Mouse (Mus musculus) gastrocnemius, adult 2 months (tissue): ENCODE results near the gene Klhl29. TPM values are rescaled to one million over a fixed set of nuclear protein-coding genes. Genes with fewer than 3 reads are reported as not detected.

ENCODE experiments used
- DNase-seq: peaks from one replicate; pipeline ENCODE4 v3.0.0; 2022
- H3K27ac ChIP-seq: fragments of 200-600 bp; 2 replicates; pipeline ENCODE4 v1.8.1; 2022; ENCODE audit warnings: mild to moderate bottlenecking
- H3K4me3 ChIP-seq: fragments of 200-600 bp; 2 replicates; pipeline ENCODE4 v1.8.1; 2022; ENCODE audit warnings: mild to moderate bottlenecking, moderate library complexity
- CTCF ChIP-seq: fragments of 200-600 bp; IDR thresholded peaks from 2 replicates; pipeline ENCODE4 v1.8.1; 2022; ENCODE audit warnings: antibody characterized with exemption, mild to moderate bottlenecking, moderate library complexity
- intact Hi-C: fragments of 180-260 bp; cut with DNase I; formaldehyde crosslinking; loops from one replicate; pipeline ENCODE4 v1.15.1; 2025
- total RNA-seq, 2 experiments: library from RNA; stranded (reverse); gene quantifications; 2 replicates each; pipeline ENCODE4 v1.2.3; 2021

The Klhl29 gene
- total RNA-seq, 2 experiments from 2014 or later, result 3.0 to 3.4 TPM

DNA sequence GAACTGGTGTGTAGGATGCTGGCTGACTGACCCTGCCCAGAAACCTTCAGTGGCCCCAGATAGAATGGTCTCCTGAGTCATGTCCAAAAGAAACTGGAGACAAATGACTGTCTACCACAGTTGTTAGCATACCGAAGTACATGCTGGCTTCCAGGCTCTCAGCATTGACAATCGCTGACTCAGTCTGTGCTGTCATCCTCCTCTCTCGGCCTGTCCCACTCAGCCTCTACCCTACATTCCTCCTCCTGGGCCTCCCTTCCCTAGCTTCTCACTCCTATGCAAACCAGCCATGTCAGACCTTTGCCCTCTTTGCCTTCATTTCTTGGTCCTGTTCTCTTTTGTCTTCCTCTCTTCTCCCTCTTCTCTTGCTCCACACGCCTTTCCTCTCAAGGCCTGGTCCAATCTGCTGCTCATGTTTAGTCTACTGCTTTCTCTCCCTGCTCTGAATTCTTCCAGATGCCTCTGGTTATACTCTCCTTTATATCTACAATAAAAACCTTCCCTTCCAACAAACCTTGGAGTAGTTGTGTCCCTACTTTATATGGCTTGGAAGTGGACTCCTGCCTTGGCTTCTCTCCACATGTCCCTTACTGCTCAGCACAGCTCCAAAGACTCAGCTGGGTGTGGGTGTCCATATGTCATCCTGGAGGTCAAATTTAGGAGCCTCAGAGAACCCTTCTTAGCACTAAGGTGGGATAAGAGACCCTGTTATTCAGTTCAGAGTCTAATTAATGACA, 121.1 kb downstream of the Klhl29 start:
- H3K27ac ChIP-seq, result no peak overlapping the region
- no peak for DNase-seq
- no peak for TF ChIP-seq CTCF
- H3K4me3 ChIP-seq, result no peak overlapping the region
- intact Hi-C loops, result no loop called here

DNA sequence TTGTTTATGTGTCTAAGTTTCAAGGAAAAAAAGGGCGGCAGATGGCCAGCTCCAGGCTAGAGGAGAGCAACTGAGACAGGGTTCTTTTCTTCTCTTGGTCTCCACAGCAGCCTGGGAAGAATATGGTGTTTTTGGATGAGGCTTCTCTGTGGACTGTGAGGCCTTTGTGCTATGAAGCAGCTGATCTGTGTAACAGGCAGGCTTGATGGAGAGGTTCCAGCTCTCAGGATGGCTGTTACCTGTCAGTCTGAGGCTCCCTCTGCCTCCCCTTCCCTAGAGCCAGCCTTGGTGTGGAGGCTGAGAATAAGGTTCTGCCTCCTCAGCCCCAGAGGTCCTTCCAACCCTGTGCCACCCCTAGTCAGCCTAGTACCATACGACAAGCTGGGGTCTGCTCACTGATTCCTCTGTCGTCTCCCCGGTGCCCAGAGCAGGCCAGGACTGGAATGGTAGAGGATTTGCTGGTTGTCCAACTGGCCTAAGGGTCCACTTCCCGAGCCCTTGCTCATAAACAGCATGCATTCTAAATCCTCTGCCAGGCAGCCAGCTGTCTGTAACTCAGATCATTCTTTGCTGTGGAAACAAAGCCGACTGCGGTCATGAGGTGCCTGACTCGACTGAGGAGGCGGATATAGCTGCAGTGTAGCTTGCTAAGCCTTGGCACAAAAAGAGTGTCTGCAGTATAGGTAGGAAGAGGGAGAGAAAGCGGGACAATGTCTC, 122.0 kb downstream of the Klhl29 start:
- intact Hi-C loops, result no loop called here
- Histone ChIP-seq H3K27ac (peak overlapping the region; percentile 46), H3K4me3 (no peak overlapping the region)
- no peak for DNase-seq
- TF ChIP-seq CTCF, result no peak

DNA sequence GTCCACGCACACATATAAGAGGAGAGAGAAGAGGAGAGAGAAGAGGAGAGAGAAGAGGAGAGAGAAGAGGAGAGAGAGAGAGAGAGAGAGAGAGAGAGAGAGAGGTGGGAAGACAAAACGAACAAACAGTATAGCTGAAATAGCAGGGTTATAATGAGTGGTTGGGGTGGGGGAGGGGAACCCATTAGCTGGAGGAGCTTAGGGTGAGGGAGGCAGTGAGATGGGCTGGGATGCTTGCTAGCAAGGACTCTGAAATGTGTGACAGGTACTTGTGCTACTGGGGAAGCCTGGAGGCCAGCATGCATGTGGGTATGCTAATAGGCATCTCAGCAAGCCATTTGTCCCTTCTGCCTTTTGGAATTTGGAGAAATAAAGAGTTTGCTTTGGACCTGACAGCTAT, 122.9 kb downstream of the Klhl29 start:
- H3K27ac ChIP-seq, result no peak overlapping the region
- TF ChIP-seq CTCF, result no peak
- no peak for DNase-seq
- H3K4me3 ChIP-seq, result no peak overlapping the region
- intact Hi-C loops, result no loop called here

DNA sequence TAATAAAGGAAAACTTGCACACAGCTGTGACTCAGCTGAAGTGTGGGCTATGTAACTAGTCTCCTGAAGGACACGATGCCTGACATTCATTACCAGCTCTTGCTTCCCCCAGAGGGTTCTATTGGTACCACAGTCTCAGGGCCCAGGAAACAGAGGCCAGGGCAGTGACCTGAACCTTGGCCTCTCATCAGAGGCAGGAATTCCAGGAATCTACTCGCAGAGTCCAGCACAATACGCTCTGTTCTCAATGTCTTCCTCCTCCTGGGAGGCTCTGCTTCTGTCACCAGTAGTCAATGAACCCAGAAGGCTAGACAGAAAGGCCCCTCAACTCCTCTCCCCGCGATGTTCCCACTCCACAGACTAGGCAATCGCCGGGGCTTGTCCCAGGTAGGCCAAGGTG, 125.4 kb downstream of the Klhl29 start:
- DNase-seq, result no peak
- Histone ChIP-seq H3K4me3 (no peak overlapping the region), H3K27ac (0 out of 2 replicates have a peak overlapping the region, but pooled peaks have one; percentile 28)
- intact Hi-C loops, result no loop called here
- TF ChIP-seq CTCF, result no peak

DNA sequence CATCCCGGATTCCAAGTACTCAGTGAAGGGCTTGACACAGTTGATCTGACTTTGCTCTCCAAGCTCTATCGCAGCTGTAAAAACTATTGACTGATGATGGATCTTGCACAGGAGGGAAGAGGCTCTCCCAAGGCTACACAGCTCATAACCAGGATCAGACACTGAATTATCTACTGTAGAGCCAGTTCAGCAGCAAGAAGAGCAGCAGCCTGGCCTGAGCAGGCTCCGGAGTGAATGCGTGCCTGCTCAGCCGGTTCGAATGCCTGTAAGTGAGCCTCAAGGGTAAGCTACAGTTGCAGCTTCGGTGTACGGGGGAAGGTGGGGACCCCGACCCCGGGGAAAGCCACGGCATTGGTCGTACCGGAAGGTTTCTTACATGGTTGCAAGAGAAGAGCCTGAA, 126.4 kb downstream of the Klhl29 start:
- intact Hi-C loops, result loop anchor here (5.0 to 10.0 kb wide), 3 partner anchors 62 to 107 kb away; no protein-coding TSS in a partner anchor
- Histone ChIP-seq H3K27ac (peak overlapping the region; percentile 24; the same call in 1 of the 2 replicates), H3K4me3 (no peak overlapping the region)
- no peak for DNase-seq
- no peak for TF ChIP-seq CTCF

DNA sequence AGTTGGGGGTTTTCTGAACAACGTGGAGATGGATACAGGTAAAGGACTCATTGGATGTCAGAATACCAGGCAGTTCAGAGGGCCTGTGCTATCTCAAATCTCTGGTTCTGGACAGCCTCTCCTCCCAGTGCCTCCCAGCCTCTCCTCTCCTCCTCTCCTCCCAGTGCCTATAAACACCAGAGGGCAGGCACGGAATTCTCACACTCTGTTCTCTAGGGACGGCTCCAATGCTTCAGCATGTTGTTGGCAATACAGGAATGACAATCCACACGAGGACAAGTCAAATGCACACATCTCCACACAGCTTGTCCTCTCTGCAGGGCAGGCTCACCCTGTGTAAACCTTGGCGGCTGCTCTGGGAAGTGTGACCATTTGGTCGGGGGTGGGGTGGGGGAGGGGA, 128.0 kb downstream of the Klhl29 start:
- intact Hi-C loops, result loop anchor here (5.0 to 10.0 kb wide), 3 partner anchors 60 to 105 kb away; no protein-coding TSS in a partner anchor
- TF ChIP-seq CTCF, result peak; percentile 35
- DNase-seq, result peak; percentile 49
- peak overlapping the region; percentile 57; the same call in 1 of the 2 replicates for H3K4me3 ChIP-seq
- peak overlapping the region; percentile 95 for H3K27ac ChIP-seq

DNA sequence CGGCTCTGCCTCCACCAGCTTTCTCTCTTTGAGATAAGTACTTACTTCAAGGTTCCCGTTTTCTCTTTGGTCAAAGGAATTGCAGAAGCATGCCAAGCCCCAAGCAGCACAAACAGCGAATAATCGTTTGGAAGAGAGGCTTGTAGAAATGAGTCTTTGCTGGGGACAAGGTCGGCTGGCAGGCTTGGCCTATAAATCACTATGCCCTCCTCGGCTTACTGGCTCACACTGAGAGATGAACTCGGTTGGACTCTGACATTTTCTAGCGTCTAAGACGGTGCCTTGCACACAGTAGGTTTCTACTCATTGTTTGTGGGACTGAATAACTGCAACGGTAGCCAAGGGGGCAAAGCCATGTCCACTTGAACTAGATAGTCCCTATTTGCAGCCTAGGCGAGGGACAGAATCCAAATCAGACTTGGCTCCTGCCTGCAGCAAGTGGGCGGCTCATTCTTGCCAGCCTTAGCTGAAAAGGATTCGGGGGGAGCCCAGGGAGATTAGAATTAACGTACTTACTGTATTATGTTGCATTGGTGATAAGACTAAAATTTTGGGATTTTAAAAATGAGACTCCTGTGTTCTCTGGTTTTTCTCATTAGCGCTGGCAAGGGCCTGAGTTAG, 128.7 kb downstream of the Klhl29 start:
- H3K4me3 ChIP-seq, result peak overlapping the region; percentile 57
- peak overlapping the region; percentile 95 for H3K27ac ChIP-seq
- DNase-seq, result peak; percentile 57
- intact Hi-C loops, result loop anchor here (5.0 to 10.0 kb wide), 3 partner anchors 60 to 105 kb away; no protein-coding TSS in a partner anchor
- no peak for TF ChIP-seq CTCF

DNA sequence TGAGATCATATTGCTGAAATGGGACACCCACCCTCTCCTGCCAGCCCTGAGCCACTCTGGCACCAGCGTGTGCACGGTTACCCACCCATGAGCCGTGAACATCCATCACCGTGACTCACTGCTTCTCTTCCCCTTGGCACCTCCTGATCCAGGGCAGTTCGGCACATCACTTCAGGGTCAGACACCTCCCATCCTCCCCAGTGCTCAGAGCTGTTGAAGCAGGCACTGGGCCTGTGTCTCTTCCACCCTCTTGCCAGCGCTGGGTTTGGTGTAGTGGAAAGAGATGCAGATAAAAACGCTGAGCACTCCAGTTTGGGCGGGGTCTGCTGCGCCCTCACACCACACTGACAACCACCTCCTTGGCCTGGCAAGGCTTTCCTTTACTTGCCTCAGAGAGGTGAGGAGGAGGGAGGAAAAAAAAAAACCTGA, 129.3 kb downstream of the Klhl29 start:
- Histone ChIP-seq H3K27ac (peak overlapping the region; percentile 95), H3K4me3 (peak overlapping the region; percentile 57)
- intact Hi-C loops, result loop anchor here (5.0 to 10.0 kb wide), 3 partner anchors 59 to 104 kb away; no protein-coding TSS in a partner anchor
- DNase-seq, result peak; percentile 71
- no peak for TF ChIP-seq CTCF

DNA sequence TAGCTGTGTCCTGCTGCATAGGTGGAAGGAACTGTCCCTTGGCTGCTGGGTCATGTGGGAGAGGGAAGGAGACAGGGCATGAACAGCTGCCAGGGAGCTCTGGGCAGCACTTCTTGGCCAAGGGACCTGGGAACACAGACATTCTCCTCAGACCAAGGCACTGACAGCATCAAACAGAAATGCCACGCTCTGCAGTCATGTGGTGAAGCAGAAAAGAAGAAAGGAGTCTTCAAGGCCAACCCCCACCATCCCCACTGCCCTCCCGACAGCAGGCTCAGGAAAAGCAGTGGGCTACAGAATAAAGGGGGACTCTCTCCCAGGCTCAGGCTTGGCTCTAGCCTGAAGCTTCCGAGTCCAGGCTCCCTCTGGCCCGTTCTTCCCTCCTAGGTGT, 130.3 kb downstream of the Klhl29 start:
- TF ChIP-seq CTCF, result no peak
- H3K4me3 ChIP-seq, result peak overlapping the region; percentile 57
- intact Hi-C loops, result loop anchor here (5.0 to 10.0 kb wide), 3 partner anchors 58 to 103 kb away; no protein-coding TSS in a partner anchor
- peak overlapping the region; percentile 95 for H3K27ac ChIP-seq
- peak; percentile 84 for DNase-seq

DNA sequence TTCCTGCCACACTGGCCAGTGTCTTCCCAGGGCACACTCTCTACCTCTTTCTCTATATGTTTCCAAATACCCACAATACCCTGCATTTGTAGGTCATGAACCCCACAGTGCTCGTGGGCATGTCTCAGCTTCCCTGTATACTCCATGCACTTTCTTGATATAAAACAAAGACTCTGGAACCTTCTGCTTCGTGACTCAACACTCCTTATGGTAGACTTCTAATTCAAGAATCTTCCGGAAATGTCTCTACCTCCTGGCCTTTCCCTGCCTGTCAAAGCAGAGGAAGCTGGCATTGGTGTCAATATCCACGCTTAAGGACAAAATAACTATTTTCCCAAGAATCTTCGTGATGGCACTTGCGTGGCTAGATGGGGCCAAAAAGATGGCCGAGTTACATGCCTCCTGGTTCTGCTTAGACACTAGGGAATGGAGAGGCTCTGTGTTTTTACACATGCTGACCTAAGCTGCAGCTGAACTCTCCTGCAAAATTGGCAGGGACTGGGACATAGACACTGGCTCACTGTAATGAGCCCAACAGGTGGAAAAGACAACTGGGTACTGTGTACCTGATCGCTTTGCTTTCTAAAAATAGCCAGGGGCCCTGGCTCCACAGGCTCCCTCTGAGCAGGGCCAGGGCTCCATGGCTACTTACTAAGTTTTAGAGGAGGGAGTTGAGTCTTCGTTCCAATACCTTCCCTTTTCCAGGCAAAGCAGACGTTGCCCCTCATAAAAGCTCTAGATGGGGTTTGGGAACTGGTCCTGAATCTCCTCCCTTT, 130.9 kb downstream of the Klhl29 start:
- TF ChIP-seq CTCF, result no peak
- intact Hi-C loops, result loop anchor here (5.0 to 10.0 kb wide), 3 partner anchors 57 to 102 kb away; no protein-coding TSS in a partner anchor
- Histone ChIP-seq H3K4me3 (peak overlapping the region; percentile 57), H3K27ac (peak overlapping the region; percentile 95)
- peak; percentile 69 for DNase-seq

DNA sequence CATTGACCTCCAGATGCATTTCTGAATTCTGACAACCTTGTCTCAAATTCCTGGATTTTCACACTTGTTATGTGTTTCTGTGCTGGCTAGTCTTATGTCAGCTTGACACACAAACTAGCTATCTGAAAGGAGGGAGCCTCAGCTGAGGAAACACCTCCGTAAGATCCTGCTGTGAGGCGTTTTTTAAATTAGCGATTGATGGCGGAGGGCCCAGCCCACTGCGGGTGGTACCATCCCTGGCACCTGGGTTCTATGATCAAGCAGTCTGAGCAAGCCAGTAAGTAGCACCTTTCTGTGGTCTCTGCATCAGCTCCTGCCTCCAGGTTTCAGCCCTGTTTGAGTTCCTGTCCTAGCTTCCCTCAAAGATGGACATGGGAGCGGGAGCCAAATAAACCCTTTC, 131.6 kb downstream of the Klhl29 start:
- intact Hi-C loops, result loop anchor here (10.0 kb wide), 1 partner anchor 91 kb away; no protein-coding TSS in a partner anchor
- Histone ChIP-seq H3K4me3 (no peak overlapping the region), H3K27ac (peak overlapping the region; percentile 95)
- no peak for TF ChIP-seq CTCF
- no peak for DNase-seq

DNA sequence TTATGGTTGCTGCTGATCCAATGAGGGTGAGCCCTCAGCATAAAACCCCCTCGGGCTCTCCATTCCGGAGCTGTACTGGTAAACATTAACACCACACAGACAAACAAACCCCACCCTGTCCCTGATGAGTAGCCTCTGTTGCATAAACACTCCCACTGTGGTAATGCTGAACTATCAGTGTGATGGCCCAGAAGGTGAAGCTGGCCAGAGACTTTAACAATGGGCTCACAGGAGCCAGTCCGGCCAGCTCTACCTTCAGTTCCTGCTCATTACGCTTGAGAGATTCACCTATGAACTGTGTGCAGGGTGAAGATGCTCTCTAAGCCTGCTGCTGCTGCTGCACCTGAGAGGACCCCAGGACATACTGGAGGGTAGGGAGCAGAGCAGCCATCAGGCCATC, 132.0 kb downstream of the Klhl29 start:
- TF ChIP-seq CTCF, result no peak
- Histone ChIP-seq H3K27ac (peak overlapping the region; percentile 95), H3K4me3 (no peak overlapping the region)
- no peak for DNase-seq
- intact Hi-C loops, result loop anchor here (10.0 kb wide), 1 partner anchor 91 kb away; no protein-coding TSS in a partner anchor
